Mouse (Mus musculus): Measurements from ENCODE around the gene Tef.

Gene Tef

DNA sequence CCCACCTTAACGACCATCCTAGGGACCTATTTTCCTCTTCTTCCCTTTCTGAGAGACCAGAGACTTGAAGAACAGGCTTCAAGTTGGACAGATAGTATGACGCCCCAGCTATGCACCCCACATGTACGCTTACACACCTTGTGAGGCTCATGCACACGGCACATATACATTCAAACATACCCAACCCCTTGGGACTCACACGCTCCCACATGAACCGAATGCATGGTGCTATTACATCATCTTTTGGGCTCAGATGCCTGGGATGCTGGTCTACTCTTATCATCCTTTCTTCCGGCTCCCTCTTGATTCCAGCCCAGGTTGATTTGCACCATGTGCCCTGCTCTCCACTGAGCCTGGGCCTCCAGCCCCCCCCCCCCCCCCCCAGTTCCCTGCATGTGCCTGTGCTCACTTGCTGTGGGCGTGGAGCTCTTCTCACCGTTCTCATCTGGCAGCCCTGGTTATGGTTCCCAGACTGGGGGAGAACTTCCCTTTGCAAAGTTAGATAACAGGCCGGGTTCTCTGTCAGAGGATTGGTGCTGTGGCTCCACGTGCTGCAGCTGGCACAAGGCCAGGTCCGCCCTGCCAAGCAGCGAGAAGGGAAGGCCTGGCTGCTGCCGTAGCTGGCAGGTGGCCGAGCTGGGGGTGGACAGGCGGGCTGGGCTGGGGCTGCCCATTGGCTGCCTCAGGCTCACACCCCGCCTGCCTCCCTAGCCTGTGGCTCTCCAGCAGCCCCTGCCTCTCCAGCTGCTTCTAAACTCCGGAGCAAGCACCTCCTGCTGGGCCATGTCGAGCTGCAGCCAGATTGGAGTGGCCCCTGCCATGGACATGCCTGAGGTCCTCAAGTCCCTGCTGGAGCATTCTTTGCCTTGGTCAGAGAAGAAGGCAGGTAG, at the start of gene Tef:
Tef (plus strand) TSS at position 421 of the 890 bp plus-strand sequence.
- peak; percentile 73 to 78 for DNase-seq

DNA sequence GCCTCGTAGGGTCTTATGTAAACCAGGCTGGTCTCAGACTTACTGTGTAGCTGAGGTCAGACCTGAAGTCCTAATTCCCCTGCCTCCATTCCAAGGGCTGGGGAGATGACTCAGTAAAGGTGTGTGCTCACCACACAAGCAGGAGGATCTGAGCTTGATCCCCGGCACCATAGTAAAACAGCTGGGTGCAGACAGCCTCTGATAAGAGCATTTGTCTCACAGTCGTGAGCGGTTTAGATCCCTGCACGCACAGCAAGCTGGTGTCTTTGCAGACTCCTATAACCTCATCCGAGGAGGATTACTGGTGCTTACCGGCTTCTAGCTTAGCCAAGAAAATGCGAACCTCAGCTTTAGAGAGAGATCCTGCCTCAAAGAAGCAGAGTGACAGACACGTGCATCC, 48.6 kb upstream of the Tef start:
- DNase-seq: no peak

DNA sequence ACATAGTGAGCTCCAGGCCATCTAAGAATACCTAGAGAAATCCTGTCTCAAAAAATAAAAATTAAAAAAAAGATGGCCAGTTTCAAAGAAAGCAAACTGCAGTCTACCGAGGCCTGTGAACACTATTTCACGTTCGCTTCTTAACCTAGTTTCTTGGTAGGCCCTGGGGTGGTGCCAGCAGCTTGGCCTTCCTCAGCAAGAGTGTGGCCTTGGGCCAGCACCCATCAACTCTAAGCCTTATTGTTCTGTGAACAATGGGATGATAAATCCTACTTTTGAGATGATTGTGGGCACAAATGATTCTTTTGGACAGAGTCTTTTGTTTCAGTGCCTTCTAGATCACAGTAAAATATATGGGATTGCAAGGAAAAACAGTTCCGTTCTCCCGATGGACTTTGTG, 43.5 kb upstream of the Tef start:
- DNase-seq: no peak

DNA sequence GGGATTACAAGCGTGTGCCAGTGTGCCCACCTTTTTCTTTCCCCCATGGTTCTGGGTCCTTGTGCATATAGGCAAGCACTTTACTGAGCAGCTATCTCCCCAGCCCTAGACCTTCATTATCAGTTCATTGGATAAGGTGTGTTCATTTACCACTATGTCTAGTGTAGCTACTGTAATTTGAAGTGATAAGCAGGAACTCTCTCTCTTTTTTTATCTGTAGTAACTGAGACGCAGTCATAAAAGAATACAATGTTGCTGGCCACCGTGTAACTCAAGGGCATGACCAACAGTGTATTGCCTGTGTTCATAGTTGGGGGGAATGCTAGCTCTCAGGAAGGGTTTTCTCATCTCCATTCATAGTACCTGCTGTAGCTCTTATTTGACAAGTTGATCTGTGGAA, 42.7 kb upstream of the Tef start:
- DNase-seq: no peak

DNA sequence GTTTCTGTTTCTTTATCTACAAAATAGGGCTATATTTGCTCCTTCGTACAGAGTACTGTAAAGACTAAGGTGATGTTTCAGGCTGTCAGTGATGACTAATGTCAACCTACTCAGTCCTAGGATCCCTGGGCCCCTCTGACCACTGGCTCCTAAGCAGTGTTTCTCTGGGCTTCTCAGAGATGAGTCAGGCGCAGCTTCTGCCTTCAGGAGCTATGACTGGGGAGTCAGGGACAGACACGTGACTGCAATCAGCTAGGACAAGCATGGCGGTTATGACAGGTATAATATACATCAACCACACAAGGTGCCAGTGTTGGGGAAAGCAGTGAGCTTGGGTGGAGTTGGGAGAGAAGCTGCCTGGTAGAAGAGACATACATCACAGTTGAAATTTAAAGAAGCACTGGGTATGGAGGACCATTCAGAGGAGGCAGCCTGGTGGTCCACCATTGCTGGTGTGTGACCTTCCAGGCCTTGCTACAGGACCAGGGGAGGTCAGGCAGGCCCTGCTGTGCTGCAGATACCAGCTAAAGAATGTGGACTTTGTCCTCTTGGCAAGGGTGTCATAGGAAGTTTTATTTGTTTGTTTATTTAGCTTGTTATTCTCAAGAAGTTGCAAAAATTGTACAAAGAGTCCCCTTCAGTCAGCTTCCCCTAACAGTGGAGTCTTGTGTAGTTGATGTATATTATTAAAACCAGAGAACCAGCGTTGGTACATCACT, 41.7 kb upstream of the Tef start:
- no peak for DNase-seq

DNA sequence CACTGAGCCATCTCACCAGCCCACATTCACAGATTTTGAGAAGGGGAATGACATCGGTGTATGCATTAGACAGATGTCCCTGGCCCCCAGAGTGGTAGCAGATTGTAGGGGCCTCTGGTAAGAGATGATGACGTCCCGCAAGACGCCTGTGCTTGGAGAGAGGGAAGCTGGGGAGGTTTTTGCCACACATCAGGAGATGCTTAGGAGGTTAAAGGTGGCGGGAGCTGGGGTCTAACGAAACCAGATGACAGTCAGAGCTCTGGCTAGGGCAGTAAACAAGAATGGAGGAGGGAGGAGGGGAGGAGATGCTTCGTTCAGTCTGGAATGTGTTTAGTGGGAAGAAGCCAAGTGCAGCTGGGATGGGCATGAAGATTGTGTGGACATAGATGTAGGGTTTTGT, 40.8 kb upstream of the Tef start:
- no peak for DNase-seq

DNA sequence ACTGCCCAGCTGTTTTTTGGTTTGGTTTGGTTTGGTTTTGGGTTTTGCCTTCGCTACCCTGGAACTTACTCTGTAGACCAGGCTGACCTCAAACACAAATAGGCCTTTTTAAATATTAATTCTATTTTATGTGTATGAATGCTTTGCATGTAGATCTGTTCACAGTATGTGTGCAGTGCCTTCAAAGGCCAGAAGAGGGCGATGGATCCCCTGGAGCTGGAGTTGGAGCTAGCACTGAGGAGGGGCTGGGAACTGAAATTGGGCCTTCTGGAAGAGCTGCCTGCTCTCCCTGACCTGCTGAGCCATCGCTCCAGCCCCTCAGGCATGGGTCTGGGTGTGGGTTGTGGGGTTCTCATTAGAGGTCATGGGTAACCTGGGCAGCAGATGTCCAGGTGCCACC, 40.3 kb upstream of the Tef start:
- DNase-seq: no peak

DNA sequence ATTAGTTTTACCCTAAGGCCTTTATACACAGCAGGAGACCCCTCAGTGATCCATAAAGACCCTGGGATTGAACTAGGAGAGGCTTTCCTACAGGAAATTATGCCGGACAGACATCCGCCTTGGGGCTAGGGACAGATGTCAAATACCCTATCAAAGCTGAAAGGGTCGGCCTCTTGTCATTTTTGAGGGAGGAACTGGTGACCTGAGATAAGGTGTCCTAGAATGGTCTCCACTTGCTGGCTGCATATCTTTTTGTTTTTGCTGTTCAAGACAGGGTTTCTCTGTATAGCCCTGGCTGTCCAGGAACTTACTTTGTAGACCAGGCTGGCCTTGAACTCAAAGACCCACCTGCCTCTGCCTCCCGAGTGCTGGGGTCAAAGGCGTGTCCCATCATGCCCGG, 37.6 kb upstream of the Tef start:
- DNase-seq: no peak

DNA sequence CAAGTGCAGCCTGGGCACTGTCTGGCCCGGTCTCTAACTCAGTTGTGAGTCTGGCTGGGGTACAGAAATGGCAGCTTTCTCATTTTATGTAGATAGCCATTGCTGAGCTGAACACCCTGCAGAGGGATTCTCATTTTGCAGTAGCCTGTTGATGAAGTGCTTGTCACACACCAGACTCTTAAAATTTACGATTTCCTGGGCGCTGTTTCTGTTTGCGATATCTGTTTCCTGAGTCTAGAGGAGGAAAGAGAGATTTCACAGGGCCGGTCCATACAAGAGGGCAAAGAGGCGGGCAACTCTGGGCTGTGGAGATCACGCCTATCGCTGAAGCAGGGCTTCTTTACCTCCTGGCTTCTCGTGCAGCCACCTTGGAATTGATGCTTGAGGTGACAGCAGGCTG, 36.6 kb upstream of the Tef start:
- DNase-seq: no peak

DNA sequence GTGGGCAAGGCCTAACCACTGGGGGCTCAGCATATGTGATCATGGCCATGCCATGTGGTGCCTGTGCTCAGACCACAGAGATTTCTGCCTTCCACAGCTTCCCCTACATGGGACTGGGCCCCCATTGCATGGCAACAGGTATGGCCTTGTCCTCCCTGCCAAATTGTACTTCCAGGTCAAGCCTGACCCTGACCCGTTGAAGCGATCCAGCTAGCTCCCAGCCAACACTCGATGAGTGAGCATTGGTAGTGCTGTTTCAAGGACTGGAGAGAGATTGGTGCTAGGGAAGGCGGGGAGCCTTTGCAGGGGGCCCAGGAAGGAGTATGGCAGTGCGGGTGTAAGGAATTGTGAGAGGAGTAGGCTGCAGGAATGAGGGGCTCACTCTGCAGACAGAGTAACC, 35.8 kb upstream of the Tef start:
- no peak for DNase-seq

DNA sequence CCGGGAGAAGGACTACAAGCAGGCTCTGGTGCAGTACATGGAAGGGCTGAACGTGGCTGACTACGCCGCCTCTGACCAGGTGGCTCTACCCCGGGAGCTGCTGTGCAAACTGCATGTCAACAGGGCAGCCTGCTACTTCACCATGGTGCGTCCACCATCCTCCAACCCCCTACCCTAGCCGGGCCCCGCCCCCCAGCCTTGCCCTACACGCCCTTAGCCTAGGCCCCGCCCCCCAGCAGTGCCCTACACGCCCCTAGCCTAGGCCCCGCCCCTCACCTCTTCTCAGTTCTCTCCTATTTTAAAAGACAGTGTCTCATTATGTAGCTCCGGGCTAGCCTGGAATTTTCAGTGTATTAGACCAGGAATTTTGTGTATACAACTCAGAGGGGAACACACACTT, 33.2 kb upstream of the Tef start:
- DNase-seq: no peak

DNA sequence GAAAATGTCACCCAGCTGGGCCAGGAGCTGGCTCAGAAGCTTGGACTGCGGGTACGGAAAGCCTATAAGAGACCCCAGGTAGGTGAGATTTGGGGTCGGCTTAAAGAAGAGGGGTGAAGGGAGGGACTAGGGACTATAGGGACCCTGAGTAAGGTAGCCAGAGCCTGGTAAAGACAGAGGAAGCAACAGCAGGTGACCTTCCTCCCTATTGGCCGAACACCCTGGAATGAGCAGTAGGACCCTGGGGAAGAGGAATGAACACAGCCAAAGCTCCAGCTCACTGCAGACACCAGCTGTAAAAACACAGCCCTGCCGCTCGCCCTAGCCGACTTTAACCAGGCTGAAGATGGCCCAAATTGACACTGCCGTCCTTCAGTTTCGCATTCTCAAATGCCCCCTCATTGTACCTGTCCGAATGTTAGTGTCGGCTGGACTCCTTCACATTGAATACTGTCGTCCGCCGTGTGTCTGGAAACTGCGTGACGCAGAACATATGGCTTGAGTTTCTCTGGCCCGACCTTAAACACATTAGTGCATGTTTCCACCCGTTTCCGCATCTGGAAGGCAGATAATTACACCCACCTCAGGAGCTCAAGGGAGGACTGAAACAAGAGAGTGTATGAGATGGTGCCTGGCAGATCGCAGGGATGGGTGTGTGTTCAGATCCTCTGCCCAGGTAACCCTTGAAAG, 29.6 kb upstream of the Tef start:
- no peak for DNase-seq

DNA sequence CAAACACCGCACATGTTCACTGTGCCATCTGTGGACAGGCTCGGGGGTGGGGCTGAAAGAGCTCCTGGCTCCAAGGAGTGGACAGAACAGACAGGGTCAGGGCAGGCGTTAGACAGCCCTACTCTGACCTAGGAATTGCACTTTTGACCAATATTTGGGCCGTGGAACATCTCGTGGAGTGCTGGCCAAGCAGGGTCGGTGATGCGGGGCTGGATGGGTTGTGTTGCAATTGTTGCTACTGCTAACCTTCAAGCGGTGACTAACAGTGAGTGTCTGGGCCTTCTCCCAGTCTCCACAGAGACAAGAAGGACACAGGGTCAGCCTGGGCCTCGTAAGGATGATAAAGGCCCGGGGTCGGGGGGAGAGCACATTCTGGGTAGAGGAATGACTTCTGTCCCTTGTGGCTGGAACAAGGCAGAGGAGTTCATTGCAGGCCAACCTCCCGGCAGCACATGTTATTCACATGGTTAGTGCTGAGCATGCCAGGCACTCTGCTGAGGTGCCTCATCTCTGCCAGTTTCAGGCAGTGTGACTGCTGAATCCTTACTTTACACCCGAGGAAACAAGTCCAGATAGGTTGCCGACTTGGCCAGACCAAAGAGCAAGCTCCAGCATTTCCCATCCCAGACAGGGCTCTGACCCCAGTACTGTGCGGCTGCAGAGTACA, 27.6 kb upstream of the Tef start:
- DNase-seq: no peak

DNA sequence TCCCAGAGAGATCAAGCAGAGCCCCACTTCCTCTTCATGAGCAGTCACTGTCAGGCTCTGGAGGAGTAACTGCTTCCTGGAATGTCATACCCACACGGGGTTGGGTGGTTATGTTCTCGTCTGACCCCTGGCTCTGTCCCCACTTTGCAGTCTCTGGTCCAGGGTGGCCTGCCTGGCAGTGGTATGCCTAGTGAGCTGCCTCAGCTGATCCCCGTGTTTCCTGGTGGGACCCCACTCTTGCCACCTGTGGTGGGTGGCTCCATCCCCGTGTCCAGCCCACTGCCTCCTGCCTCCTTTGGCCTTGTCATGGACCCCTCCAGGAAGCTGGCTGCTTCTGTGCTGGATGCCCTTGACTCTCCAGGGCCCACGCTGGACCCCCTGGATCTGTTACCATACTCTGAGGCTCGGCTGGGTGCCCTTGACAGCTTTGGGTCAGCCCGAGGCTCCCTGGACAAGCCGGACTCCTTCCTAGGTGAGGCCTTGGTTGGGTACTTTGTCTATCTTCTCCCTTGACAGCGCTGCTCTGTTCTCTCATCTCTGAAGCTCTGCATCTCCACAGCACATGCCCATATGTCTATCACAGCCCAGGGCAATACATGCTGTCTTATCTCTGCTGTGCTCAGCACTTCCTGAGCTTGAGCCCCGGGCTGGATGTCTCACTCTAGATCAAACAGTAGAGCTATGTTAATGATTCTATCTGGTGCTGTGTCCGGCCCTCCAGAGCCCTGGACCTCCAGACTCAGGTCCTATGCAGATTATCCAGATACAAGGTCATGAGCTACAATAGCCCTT, 25.4 kb upstream of the Tef start:
- no peak for DNase-seq

DNA sequence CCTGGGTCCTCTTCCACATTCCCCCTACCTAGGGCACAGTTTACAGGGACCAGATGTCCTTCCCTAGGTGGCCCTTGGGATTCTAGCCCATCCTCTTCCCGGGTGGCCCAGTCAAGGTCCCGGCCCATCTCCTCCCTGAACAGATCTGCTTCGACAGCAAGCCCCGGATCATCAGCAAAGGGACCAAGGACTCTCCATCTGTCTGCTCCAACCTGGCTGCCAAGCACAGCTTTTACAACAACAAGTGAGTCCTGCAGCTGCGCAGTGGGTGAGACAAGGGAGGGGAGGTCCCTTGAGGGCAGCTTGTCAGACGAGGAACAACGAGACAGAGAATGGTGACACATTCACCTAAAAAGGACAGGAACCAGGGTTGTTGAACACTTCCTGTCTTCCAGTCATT, 20.4 kb upstream of the Tef start:
- no peak for DNase-seq

DNA sequence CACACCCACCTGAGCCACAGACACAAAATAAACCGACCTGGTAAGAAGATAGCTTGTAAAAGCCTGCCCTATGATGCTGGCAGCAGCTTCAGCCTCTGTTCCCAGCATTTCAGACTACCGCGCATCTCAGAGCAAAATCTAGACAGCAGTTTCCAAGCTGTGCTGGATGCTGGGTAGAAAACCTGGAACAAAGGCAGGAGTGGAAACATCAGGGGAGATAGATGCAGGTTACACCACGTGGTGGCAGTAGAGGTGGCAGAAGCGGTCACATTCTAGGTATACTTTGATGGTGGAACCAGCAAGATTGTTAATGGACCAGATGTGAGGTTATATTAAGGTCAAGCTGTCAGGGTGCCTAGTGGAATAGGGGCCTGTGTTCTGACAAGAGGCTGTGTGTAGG, 17.5 kb upstream of the Tef start:
- no peak for DNase-seq

DNA sequence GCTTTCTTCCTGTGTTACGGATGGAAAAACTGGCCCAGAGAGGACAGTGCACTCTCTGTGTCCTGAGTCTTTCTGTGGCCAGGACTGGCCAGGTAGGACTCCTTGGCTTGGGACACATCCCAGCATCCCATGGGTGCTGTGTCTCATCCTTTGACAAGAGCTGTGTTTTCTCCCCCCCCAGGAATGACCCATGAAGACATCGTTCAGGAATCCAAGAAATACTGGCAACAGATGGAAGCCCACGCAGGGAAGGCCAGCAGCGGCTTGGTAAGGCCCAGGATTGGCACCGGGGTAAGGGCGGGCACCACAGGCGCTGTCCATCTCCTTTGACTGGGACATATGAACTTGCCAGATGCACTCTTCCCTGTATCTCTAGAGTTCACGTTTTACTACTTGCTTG, 16.5 kb upstream of the Tef start:
- no peak for DNase-seq

DNA sequence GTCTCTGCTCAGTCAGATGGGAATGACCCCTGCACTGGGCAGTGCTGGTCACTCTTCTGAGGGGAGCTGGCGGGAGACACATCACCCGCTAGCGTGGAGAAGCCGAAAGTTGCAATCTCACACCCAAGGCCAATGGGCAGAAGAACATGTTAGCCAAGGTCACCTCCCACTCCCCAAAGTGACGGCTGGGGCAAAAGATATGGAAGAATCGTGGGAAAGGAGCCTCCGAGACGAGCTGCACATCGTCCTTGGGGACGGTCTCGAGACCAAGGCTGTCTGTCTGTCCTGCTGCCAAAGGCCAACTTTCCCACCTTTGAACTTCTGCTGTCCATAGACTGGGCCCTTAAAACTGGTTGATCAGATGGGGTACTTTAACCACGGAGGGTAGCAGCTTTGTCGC, 14.7 kb upstream of the Tef start:
- no peak for DNase-seq

DNA sequence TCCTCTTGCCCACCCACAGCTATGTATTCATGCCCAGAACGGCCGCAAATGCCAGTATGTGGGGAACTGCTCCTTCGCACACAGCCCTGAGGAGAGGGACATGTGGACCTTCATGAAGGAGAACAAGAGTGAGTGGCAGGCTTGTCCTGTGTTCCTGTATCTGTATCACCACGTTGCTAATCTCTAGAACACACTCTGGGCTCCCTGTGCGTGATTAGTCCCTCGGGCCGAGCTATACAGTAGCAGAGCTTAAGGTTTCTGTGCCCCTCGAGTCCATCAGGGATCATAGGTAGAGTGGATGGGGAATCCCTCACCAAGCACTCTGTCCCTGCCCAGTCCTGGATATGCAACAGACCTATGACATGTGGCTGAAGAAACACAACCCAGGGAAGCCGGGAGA, 9.8 kb upstream of the Tef start:
- no peak for DNase-seq

DNA sequence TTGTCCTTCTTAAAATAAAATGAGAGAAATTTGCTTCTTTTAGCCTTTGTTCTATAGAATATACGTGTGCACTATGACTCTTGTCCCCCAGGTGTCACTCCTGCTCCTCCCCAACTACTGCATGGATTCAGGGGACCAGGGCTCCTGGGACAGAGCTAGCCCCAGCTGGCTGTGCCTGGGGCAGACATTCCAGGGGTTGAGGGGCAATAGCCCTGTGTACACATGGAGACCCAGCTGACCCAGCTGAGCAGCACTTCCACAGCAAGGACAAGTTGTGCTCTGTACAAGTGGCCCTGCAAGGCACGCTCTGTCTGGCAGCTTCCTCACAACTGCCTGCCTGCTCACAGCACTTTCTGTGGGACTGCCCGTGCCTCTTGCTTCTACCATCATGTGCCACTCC, 6.0 kb upstream of the Tef start:
- no peak for DNase-seq

DNA sequence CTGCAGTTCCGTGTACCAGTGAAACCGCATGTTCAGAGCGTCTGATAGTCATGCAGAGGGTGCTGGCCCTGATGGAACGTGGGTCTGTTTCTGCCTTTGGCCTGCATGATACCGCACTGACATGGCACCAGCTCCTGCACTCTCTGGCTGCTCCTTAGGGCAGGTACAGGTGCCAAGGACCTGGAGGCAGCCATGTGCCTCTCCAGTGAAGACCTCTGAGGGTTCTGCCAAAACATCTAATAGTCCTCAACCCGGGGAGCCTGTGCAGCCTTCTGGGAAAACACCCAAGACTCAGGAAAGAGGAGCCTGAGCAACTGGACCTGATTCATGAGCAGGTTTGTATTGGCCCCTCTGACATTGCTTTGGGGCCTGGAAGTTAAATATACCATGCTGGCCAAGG, 4.4 kb upstream of the Tef start:
- no peak for DNase-seq

DNA sequence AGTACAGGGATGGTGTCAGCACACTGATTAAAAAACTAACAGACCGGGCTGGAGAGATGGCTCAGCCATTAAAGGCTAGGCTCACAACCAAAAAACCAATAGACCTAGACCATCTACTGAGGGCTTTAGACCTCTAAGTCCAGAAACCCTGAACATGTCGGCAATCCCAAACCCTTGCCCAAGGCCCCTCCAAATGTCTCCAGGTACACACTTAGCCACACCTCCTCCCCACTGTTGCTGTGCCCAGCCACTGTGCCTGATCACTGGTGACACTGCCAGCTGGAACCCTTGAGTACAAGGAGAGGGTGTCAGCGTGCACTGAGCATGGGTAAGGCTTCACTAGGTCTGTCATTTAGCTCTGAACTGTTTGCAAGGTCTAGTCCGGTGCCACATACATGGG, 3.8 kb upstream of the Tef start:
- DNase-seq: no peak

DNA sequence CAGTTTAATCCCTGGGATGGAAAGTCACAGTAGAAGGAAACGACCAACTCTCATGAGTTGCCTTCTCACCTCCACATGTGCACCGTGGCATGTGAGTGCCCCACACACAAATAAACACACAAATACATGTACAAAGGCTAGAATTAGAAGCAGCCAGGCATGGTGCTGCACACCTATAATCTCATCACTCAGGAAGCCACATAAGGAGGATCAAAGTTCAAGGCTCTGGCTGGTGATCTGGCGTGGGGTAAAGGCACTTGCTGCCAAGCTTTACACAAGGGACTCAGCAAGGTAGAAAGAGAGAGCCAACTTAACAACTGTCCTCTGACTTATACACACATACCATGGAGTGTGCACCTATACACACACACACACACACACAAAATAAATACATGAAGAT, 1.8 kb upstream of the Tef start:
- no peak for DNase-seq

Measured in thymus, postnatal 36 days (tissue).